Mouse (Mus musculus) limb, embryonic 12.5 days (tissue): Measurements from ENCODE around the gene Angptl6. TPM values are rescaled to one million over a fixed set of nuclear protein-coding genes. Genes with fewer than 3 reads are reported as not detected.

ENCODE experiments used
- ATAC-seq: fragments of 200-750 bp; cut with Nextera tagmentation; 2 replicates; pipeline ENCODE4 v1.8.0; 2017; ENCODE audit warnings: low read depth, moderate TSS enrichment; ENCODE audit not compliant: insufficient number of reproducible peaks, insufficient read depth, low FRiP score, low TSS enrichment
- H3K27ac ChIP-seq: fragments of 300-500 bp; sonication (generic); 2 replicates; pipeline ENCODE4 v1.5.1; 2016; ENCODE audit warnings: mild to moderate bottlenecking, moderate library complexity
- H3K27me3 ChIP-seq: fragments of 300-500 bp; sonication (generic); 2 replicates; pipeline ENCODE4 v1.6.1; 2016; ENCODE audit warnings: mild to moderate bottlenecking, moderate library complexity
- H3K36me3 ChIP-seq: fragments of 300-500 bp; sonication (generic); 2 replicates; pipeline ENCODE4 v1.6.1; 2016; ENCODE audit warnings: mild to moderate bottlenecking, moderate library complexity
- H3K4me1 ChIP-seq: fragments of 300-500 bp; sonication (generic); replicated peaks from 2 replicates; pipeline ENCODE4 v1.6.1; 2016
- H3K4me2 ChIP-seq: fragments of 300-500 bp; sonication (generic); 2 replicates; pipeline ENCODE4 v1.6.1; 2016; ENCODE audit warnings: mild to moderate bottlenecking, moderate library complexity
- H3K4me3 ChIP-seq: fragments of 300-500 bp; sonication (generic); replicated peaks from 2 replicates; pipeline ENCODE4 v1.5.1; 2016; ENCODE audit warnings: mild to moderate bottlenecking
- H3K9ac ChIP-seq: fragments of 300-500 bp; sonication (generic); replicated peaks from 2 replicates; pipeline ENCODE4 v1.6.1; 2016; ENCODE audit warnings: mild to moderate bottlenecking, moderate library complexity
- H3K9me3 ChIP-seq: fragments of 300-500 bp; sonication (generic); 2 replicates; pipeline ENCODE4 v1.6.1; 2016; ENCODE audit warnings: mild to moderate bottlenecking, moderate library complexity
- WGBS: fragments of 180-500 bp; shearing (Covaris S2); methylation state at CpG from one replicate; pipeline ENCODE4 v1.1.7; 2016; 5-methylcytosine and 5-hydroxymethylcytosine counted together
- polyA plus RNA-seq: library from polyadenylated mRNA; unstranded; fragments of >200 nt; fragmentation: Nextera tagmentation; extraction: Ambion mirVana; gene quantifications from 2 replicates; pipeline ENCODE4 v1.2.1, GENCODE M21; 2016

Gene Angptl6
- polyA plus RNA-seq, 1 experiment from 2014 or later = 2.3 TPM

DNA sequence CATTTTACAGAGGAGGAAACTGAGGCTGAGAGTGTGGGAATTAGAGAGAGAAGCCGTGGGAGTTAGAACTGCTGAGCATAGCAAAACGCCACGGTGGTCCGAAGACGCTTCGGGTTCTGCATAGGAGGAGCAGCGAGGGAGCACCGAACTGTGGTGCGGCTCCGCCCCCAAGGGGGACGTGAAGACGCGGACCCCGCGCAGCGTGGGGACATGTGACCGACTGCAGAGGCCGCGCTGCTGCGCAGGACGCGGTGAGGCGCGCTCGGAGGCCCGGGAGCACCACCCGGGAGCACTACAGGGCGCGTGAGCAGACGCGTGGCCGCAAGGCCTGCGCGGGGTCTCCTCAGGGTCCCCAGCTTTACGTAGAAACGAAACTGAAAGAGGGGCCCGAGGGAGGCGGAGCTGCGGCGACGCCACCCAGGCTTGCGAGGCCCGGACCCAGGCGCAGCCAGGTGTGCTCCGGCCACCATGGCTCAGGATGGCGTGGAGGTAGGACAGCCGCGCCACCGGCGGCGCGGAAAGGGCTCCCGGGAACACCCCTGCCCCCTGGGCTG is 11.0 kb downstream of the Angptl6 start, which contains the start of gene A230050P20Rik:
TSS of gene A230050P20Rik (plus strand) at position 195 of the 554 bp plus-strand sequence.
- Histone ChIP-seq H3K4me3 (peak within 1 kb of the TSS; percentile 41), H3K4me1 (peaks cover 9% of the 10 kb centered on the region; the same call in 1 of the 2 replicates), H3K4me2 (peak within 1 kb of the TSS; percentile 55), H3K27me3 (peaks cover 68% of the 10 kb centered on the region), H3K27ac (no peak within 1 kb of the TSS), H3K36me3 (no peaks in the 10 kb centered on the region), H3K9ac (peak within 1 kb of the TSS; percentile 55), H3K9me3 (no peaks in the 10 kb centered on the region)
- ATAC-seq = no peak
- WGBS = 6% methylated on average over 53 of the region's 53 CpGs

DNA sequence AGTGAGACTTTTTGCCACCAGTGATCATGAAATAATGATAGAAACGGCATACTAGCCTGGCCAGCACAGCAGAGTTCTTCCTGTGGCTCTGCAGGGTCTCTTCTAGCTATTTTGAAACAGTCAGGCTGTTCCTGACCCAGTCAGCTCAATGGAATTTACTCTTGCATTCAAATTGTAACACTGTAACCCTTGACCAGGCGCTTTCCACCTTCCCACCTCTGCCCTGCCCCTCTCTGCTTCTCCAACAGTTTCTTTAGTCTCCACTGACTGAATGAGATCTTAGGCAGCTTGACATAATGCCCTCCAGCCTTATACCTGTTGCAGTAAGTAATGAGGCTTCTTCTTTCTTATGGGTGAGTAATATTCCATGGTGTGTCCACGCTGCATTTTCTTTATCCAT is 12.6 kb downstream of the Angptl6 start:
- peaks cover 64% of the 10 kb centered on the region for H3K27me3 ChIP-seq
- no peaks in the 10 kb centered on the region for H3K9me3 ChIP-seq
- no peaks in the 10 kb centered on the region for H3K36me3 ChIP-seq
- H3K4me2 ChIP-seq = no peak overlapping the region
- H3K4me3 ChIP-seq = no peak overlapping the region
- H3K27ac ChIP-seq = no peak overlapping the region
- H3K4me1 ChIP-seq = peaks cover 9% of the 10 kb centered on the region; the same call in 1 of the 2 replicates
- ATAC-seq = no peak
- WGBS = 54% methylated on average over 3 of the region's 3 CpGs
- no peak overlapping the region for H3K9ac ChIP-seq

DNA sequence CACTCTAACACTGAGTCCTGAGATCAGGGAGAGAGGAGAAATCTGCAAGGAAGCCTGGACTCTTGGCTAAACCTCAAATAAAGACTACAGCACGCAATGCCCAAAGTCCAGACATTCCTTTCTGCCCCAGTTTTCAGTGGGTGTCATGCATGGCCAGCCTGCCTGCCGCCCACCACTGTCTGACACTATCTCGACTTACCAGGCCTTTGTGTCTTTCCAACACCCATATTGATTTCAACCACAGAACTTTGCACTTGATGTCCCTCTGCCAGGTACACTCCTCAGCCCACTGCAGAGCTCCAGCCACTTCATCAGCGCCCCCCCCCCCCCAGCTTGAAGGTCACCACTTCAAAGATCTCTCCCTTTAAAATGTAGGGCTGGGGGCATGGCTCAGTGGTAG is 17.3 kb downstream of the Angptl6 start:
- no peak overlapping the region for H3K4me2 ChIP-seq
- ATAC-seq = no peak
- peaks cover 19% of the 10 kb centered on the region for H3K27me3 ChIP-seq
- WGBS = 60% methylated on average over 4 of the region's 4 CpGs
- no peaks in the 10 kb centered on the region for H3K4me1 ChIP-seq
- no peak overlapping the region for H3K9ac ChIP-seq
- H3K36me3 ChIP-seq = no peaks in the 10 kb centered on the region
- no peaks in the 10 kb centered on the region for H3K9me3 ChIP-seq
- no peak overlapping the region for H3K4me3 ChIP-seq
- H3K27ac ChIP-seq = no peak overlapping the region

DNA sequence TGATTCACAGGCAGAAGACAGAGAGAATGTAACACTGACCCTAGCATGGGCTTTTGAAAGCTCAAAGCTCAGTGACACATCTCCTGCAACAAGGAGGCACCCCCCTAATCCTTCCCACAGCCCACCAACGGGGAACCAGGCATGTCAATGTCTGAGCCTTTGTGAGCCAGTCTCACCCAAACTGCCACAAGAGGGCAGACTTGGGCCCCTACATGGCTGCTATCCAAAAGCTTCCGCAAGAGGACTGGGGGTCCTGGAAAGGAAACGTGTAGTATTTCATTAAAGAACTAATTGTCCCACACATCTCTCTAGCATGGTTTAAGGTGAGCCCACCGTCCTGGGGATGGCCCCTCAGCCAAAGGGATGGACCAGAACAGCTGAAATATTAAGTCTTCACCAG is 17.7 kb downstream of the Angptl6 start:
- no peak overlapping the region for H3K9ac ChIP-seq
- H3K27ac ChIP-seq = no peak overlapping the region
- no peaks in the 10 kb centered on the region for H3K4me1 ChIP-seq
- no peak overlapping the region for H3K4me3 ChIP-seq
- H3K9me3 ChIP-seq = no peaks in the 10 kb centered on the region
- no peak overlapping the region for H3K4me2 ChIP-seq
- 11% methylated on average over 4 of the region's 4 CpGs for WGBS
- ATAC-seq = no peak
- H3K27me3 ChIP-seq = peaks cover 15% of the 10 kb centered on the region
- no peaks in the 10 kb centered on the region for H3K36me3 ChIP-seq

GRCm38 (mm10) chr9:20859926-20860325 is 19.6 kb downstream of the Angptl6 start:
- Histone ChIP-seq H3K27me3 (no peaks in the 10 kb centered on the region), H3K4me1 (no peaks in the 10 kb centered on the region), H3K9me3 (no peaks in the 10 kb centered on the region), H3K36me3 (no peaks in the 10 kb centered on the region), H3K27ac (no peak overlapping the region), H3K9ac (no peak overlapping the region), H3K4me3 (no peak overlapping the region), H3K4me2 (no peak overlapping the region)
- WGBS = 44% methylated on average over 6 of the region's 6 CpGs
- no peak for ATAC-seq

- no peak for ATAC-seq
Measured at GRCm38 (mm10) chr9:20857131-20857530, 22.4 kb downstream of the Angptl6 start.

DNA sequence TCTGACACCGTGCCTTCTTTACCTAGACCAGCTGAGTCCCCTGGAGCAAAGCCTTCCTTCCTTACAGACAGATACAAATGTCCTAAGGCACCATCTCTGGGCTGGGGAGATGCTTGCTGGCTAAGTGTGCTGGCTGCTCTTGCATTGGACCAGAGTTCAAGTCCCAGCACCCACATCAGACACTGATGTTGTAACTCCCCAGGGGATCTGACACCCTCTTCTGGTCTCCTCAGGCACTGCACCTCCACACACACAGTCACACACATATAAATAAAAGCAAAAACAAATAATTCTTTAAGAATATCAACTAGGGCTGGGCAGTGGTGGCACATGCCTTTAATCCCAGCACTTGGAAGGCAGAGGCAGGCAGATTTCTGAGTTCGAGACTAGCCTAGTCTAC is 29.3 kb downstream of the Angptl6 start:
- H3K27me3 ChIP-seq = no peaks in the 10 kb centered on the region
- WGBS = 86% methylated on average over 2 of the region's 2 CpGs
- H3K36me3 ChIP-seq = no peaks in the 10 kb centered on the region
- no peak overlapping the region for H3K9ac ChIP-seq
- no peaks in the 10 kb centered on the region for H3K4me1 ChIP-seq
- H3K4me2 ChIP-seq = no peak overlapping the region
- no peak overlapping the region for H3K4me3 ChIP-seq
- no peak for ATAC-seq
- H3K27ac ChIP-seq = no peak overlapping the region
- no peaks in the 10 kb centered on the region for H3K9me3 ChIP-seq

More at GRCm38 (mm10) chr9:20857131-20857530, 22.4 kb downstream of the Angptl6 start:
- Histone ChIP-seq H3K27ac (no peak overlapping the region), H3K9ac (no peak overlapping the region), H3K27me3 (no peaks in the 10 kb centered on the region), H3K4me1 (no peaks in the 10 kb centered on the region), H3K4me3 (no peak overlapping the region), H3K36me3 (no peaks in the 10 kb centered on the region), H3K4me2 (no peak overlapping the region), H3K9me3 (no peaks in the 10 kb centered on the region)
- 10% methylated on average over 6 of the region's 6 CpGs for WGBS

DNA sequence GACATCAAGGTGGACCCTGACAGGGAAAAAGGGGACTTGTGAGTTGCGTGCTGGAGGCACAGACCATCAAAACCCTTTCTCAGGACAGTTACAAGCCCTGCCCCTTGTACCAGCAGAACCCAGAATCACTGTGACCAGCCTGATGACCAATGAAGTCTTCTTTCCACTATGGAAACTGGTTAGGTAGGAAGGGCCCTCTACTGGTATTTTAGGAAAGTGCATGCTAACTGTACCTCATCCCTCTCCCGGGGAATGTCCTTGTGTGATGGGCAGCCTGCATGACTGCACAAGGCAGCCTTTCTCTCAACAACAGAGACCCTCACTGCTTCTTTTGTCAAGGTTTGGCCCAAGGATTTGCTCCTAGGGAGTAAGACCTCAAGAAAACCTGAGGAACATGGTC is 36.9 kb downstream of the Angptl6 start:
- no peak for ATAC-seq
- H3K4me1 ChIP-seq = no peaks in the 10 kb centered on the region
- no peak overlapping the region for H3K27ac ChIP-seq
- no peak overlapping the region for H3K4me3 ChIP-seq
- H3K27me3 ChIP-seq = peaks cover 4% of the 10 kb centered on the region; the same call in 1 of the 2 replicates
- no peaks in the 10 kb centered on the region for H3K9me3 ChIP-seq
- H3K36me3 ChIP-seq = no peaks in the 10 kb centered on the region
- no peak overlapping the region for H3K9ac ChIP-seq
- 38% methylated on average over 2 of the region's 2 CpGs for WGBS
- H3K4me2 ChIP-seq = no peak overlapping the region

DNA sequence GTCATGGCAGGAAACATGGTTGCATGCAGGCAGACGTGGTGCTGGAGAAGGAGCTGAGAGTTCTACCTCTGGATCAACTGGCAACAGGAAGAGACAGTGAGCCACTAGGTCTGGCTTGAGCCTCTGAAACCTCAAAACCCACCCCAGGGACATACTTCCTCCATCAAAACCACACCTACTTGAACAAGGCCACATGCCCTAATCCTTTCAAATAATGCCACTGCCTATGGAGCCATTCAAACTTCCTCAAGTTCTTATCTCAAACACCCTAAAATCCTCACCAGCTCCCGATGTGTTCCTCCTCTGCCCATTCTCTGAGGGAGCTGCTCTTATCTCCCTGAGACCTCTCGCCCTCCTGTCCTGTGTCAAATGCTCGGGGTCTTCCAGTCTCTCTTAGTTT is 37.3 kb downstream of the Angptl6 start:
- WGBS = 70% methylated on average over 4 of the region's 4 CpGs
- no peak overlapping the region for H3K9ac ChIP-seq
- H3K4me3 ChIP-seq = no peak overlapping the region
- H3K36me3 ChIP-seq = no peaks in the 10 kb centered on the region
- H3K27ac ChIP-seq = no peak overlapping the region
- H3K4me2 ChIP-seq = no peak overlapping the region
- no peaks in the 10 kb centered on the region for H3K9me3 ChIP-seq
- no peaks in the 10 kb centered on the region for H3K4me1 ChIP-seq
- H3K27me3 ChIP-seq = peaks cover 4% of the 10 kb centered on the region; the same call in 1 of the 2 replicates
- no peak for ATAC-seq

- Histone ChIP-seq H3K4me3 (no peak overlapping the region), H3K36me3 (no peaks in the 10 kb centered on the region), H3K9me3 (no peaks in the 10 kb centered on the region), H3K27me3 (peaks cover 4% of the 10 kb centered on the region; the same call in 1 of the 2 replicates), H3K4me1 (no peaks in the 10 kb centered on the region), H3K4me2 (no peak overlapping the region), H3K9ac (no peak overlapping the region), H3K27ac (no peak overlapping the region)
- ATAC-seq = no peak
- WGBS = 71% methylated on average over 6 of the region's 6 CpGs
Measured at GRCm38 (mm10) chr9:20838931-20839330, 40.6 kb downstream of the Angptl6 start.

DNA sequence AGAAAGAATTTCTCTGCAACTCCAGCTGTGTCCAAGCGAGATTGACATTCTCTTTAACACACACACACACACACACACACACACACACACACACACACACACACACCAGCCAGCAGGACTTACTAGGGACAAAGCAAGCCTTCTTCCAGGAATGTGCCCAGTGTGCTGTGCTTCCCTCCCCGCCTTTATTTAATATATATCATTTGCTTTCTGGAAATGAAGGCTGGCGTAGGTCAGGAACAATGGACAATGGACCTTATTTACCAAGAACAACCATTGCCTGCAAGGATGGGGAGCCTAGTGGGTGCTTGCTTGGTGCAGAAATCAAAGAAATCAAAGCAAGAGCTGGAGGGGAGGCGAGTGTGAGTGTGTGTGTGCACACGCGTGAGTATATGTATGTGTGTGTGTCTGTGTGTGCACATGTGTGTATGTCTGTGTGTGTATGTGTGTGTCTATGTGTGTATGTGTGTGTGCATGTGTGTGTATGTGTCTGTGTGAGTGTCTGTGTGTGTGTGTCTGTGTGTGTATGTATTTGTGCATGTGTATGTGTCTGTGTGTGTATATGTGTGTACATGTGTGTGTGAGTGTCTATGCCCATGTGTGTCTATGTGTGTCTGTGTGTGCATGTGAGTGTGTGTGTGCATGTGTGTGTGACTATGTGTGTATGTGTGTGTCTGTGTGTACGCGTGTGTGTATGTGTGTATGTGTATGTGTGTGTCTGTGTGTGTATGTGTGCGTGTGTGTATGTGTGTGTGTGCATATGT is 42.2 kb downstream of the Angptl6 start:
- WGBS = 83% methylated on average over 9 of the region's 9 CpGs
- ATAC-seq = no peak
- H3K4me3 ChIP-seq = no peak overlapping the region
- no peaks in the 10 kb centered on the region for H3K4me1 ChIP-seq
- H3K27ac ChIP-seq = peak overlapping the region; percentile 31
- H3K9ac ChIP-seq = no peak overlapping the region
- H3K4me2 ChIP-seq = no peak overlapping the region
- peaks cover 4% of the 10 kb centered on the region; the same call in 1 of the 2 replicates for H3K27me3 ChIP-seq
- no peaks in the 10 kb centered on the region for H3K36me3 ChIP-seq
- H3K9me3 ChIP-seq = no peaks in the 10 kb centered on the region
